In the genomic region with DNA sequence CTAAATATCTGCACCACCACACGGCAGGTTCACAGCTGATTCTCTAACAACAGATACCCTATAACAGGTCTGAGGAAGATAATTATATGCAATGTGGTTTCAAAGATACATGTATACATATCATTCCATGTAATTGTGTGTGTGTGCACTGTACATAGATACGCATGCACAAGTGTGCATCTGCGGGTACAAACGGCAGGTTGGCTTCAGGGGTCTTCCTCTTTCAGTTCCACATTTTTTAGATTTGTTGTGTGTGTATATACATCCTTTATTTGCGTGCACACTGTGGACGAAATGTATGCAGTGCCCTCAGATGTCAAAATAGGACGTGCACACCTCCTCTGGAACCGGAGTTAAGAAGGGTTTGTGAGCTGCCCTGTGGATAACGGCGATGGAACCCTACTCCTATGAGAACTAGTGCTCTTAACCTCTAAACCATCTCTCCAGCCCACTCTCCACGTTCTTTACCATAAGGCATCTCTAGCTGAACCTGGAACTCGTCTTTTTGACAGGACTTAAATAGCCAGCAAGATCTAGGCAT, we compare ENCODE assay signal across 8 mouse cellular contexts. TPM values are rescaled to one million over a fixed set of nuclear protein-coding genes. Genes with fewer than 3 reads are reported as not detected.
DNase-seq lines count a peak whose midpoint lies in the region; ATAC-seq and TF ChIP-seq lines count a peak whose summit lies in the region.

No protein-coding gene starts in this region.

- WGBS in heart, embryonic 12.5 days: 74% methylated on average over 12 of the region's 12 CpGs
- 87% methylated on average over 12 of the region's 12 CpGs for WGBS in hindbrain, embryonic 13.5 days
- WGBS in midbrain, embryonic 10.5 days: 86% methylated on average over 12 of the region's 12 CpGs

- H3K9ac ChIP-seq in heart, embryonic 12.5 days: no peak overlapping the region
- no peak overlapping the region for H3K9ac ChIP-seq in hindbrain, embryonic 13.5 days

- H3K27me3 ChIP-seq in heart, embryonic 12.5 days (replicated peaks): no peaks in the 10 kb centered on the region
- H3K27me3 ChIP-seq in G1E (ENCODE audit: insufficient read depth, low read length): peaks cover 12% of the 10 kb centered on the region
- H3K27me3 ChIP-seq in hindbrain, embryonic 13.5 days: no peaks in the 10 kb centered on the region
- no peaks in the 10 kb centered on the region for H3K27me3 ChIP-seq in midbrain, embryonic 10.5 days (ENCODE audit: low read depth, poor library complexity, severe bottlenecking)

- peak overlapping the region; percentile 100; the same call in 1 of the 2 replicates for H3K27ac ChIP-seq in heart, embryonic 12.5 days (ENCODE audit: poor library complexity, severe bottlenecking)
- H3K27ac ChIP-seq in hindbrain, embryonic 13.5 days: peak overlapping the region; percentile 96
- peak overlapping the region; percentile 99 for H3K27ac ChIP-seq in midbrain, embryonic 10.5 days (replicated peaks)

- H3K36me3 ChIP-seq in heart, embryonic 12.5 days: peaks cover 23% of the 10 kb centered on the region
- peaks cover 29% of the 10 kb centered on the region for H3K36me3 ChIP-seq in G1E (replicated peaks)
- peaks cover 20% of the 10 kb centered on the region for H3K36me3 ChIP-seq in hindbrain, embryonic 13.5 days
- H3K36me3 ChIP-seq in midbrain, embryonic 10.5 days: peaks cover 30% of the 10 kb centered on the region

- peak overlapping the region; percentile 91; the same call in 1 of the 2 replicates for H3K4me3 ChIP-seq in heart, embryonic 12.5 days
- H3K4me3 ChIP-seq in G1E (ENCODE audit: low read depth, low read length): peak overlapping the region; percentile 97
- peak overlapping the region; percentile 89 for H3K4me3 ChIP-seq in hindbrain, embryonic 13.5 days
- H3K4me3 ChIP-seq in midbrain, embryonic 10.5 days: peak overlapping the region; percentile 85

- H3K4me1 ChIP-seq in heart, embryonic 12.5 days (replicated peaks): peaks cover 23% of the 10 kb centered on the region
- H3K4me1 ChIP-seq in G1E (ENCODE audit: insufficient read depth, low read depth, low read length): peaks cover 28% of the 10 kb centered on the region
- H3K4me1 ChIP-seq in hindbrain, embryonic 13.5 days (replicated peaks): peaks cover 25% of the 10 kb centered on the region
- peaks cover 21% of the 10 kb centered on the region for H3K4me1 ChIP-seq in midbrain, embryonic 10.5 days

- 0 out of 2 replicates have a peak, but pooled peaks have one; percentile 3 for ATAC-seq in heart, embryonic 12.5 days (ENCODE audit: insufficient number of reproducible peaks, low FRiP score)
- no peak for ATAC-seq in G1E (ENCODE audit: extremely low read depth, insufficient number of reproducible peaks, low FRiP score, poor library complexity, severe bottlenecking)
- no peak; the same call in 1 of the 2 replicates for ATAC-seq in hindbrain, embryonic 13.5 days (ENCODE audit: low FRiP score)

- no peak for DNase-seq in heart, adult 11 months
- no peak for DNase-seq in G1E (ENCODE audit: low spot score)
- no peak for DNase-seq in midbrain, embryonic 10.5 days (ENCODE audit: low spot score)
- no peak for DNase-seq in left cerebral cortex, adult 9 months (ENCODE audit: low spot score in 2 of 2)
- DNase-seq in kidney, adult 11 months: no peak
- DNase-seq in T-cell, adult 2 months (ENCODE audit: low spot score): no peak

- H3K4me2 ChIP-seq in heart, embryonic 12.5 days: peak overlapping the region; percentile 79; the same call in 1 of the 2 replicates
- H3K4me2 ChIP-seq in hindbrain, embryonic 13.5 days: peak overlapping the region; percentile 84; the same call in 1 of the 2 replicates

- H3K9me3 ChIP-seq in heart, embryonic 12.5 days (replicated peaks): 0 out of 2 replicates have a peak, but pooled peaks cover 3% of the 10 kb centered on the region
- H3K9me3 ChIP-seq in G1E (replicated peaks): no peaks in the 10 kb centered on the region
- H3K9me3 ChIP-seq in hindbrain, embryonic 13.5 days: no peaks in the 10 kb centered on the region
- H3K9me3 ChIP-seq in midbrain, embryonic 10.5 days (replicated peaks): 0 out of 2 replicates have a peak, but pooled peaks cover 4% of the 10 kb centered on the region

- TF ChIP-seq CTCF in G1E (IDR thresholded peaks at IDR 0.05; ENCODE audit: low read depth, low read length): no peak

RNA-seq across cellular contexts. Expression of gene Nsmce4a, which starts 25.2 kb away (rescaled TPM):
- polyA plus RNA-seq in heart, embryonic 12.5 days (2016; fragmentation: Nextera tagmentation; extraction: Ambion mirVana): 138 and 142 TPM in 2 replicates
- total RNA-seq in G1E (2014; fragmentation: Nextera tagmentation): 75.3 and 77.9 TPM in 2 replicates
- total RNA-seq in G1E (2017): 149 and 167 TPM in 2 replicates
- 103 and 120 TPM in 2 replicates for polyA plus RNA-seq in G1E (2012)
- polyA plus RNA-seq in hindbrain, embryonic 13.5 days (2015; fragmentation: Nextera tagmentation; extraction: Ambion mirVana): 98.0 and 101 TPM in 2 replicates
- 180 and 203 TPM in 2 replicates for polyA plus RNA-seq in midbrain, embryonic 10.5 days (2016; fragmentation: Nextera tagmentation; extraction: Ambion mirVana)

RNA-seq across cellular contexts. Expression of gene Ate1, which starts 27.5 kb away (rescaled TPM):
- 62.8 and 63.3 TPM in 2 replicates for polyA plus RNA-seq in heart, embryonic 12.5 days (2016; fragmentation: Nextera tagmentation; extraction: Ambion mirVana)
- total RNA-seq in G1E (2014; fragmentation: Nextera tagmentation): 32.2 and 37.5 TPM in 2 replicates
- 41.4 and 49.9 TPM in 2 replicates for total RNA-seq in G1E (2017)
- polyA plus RNA-seq in G1E (2012): 3.5 and 5.2 TPM in 2 replicates
- polyA plus RNA-seq in hindbrain, embryonic 13.5 days (2015; fragmentation: Nextera tagmentation; extraction: Ambion mirVana): 94.4 and 104 TPM in 2 replicates
- polyA plus RNA-seq in midbrain, embryonic 10.5 days (2016; fragmentation: Nextera tagmentation; extraction: Ambion mirVana): 60.5 and 65.8 TPM in 2 replicates

RNA-seq across cellular contexts. Expression of gene Tacc2, which starts 29.5 kb away (rescaled TPM):
- 53.7 and 58.6 TPM in 2 replicates for polyA plus RNA-seq in heart, embryonic 12.5 days (2016; fragmentation: Nextera tagmentation; extraction: Ambion mirVana)
- total RNA-seq in G1E (2014; fragmentation: Nextera tagmentation) (not detected in 2 replicates), G1E (2017) (0.23 and 0.38 TPM in 2 replicates)
- not detected in 2 replicates for polyA plus RNA-seq in G1E (2012)
- polyA plus RNA-seq in hindbrain, embryonic 13.5 days (2015; fragmentation: Nextera tagmentation; extraction: Ambion mirVana): 58.0 and 59.1 TPM in 2 replicates
- 40.9 and 47.7 TPM in 2 replicates for polyA plus RNA-seq in midbrain, embryonic 10.5 days (2016; fragmentation: Nextera tagmentation; extraction: Ambion mirVana)

Comparison
In these comparisons a context has a peak if more than half of its experiments do, and no peak if none do; other contexts are left out.
1. RNA of gene Tacc2, which starts 29.5 kb away (polyA plus RNA-seq): 58.0 to 59.1 TPM in hindbrain, embryonic 13.5 days, 53.7 to 58.6 TPM in heart, embryonic 12.5 days and 40.9 to 47.7 TPM in midbrain, embryonic 10.5 days; not detected in G1E; every median in the first group is over 10 times any median in the second.
2. Peak in every context shown above with its lines, with median percentiles within 50 percentile points of each other: H3K27ac ChIP-seq and H3K4me3 ChIP-seq.